Mouse (Mus musculus) liver, embryonic 13.5 days (tissue): ENCODE measurements around the gene Ddn. TPM values are rescaled to one million over a fixed set of nuclear protein-coding genes. Genes with fewer than 3 reads are reported as not detected.
A peak's percentile ranks its signal among the peaks of the same experiment; 100 is the strongest.
"Not testable (repeated sequence)": the region's sequence is repeated elsewhere in the genome, so short reads cannot be mapped to it uniquely, and the experiment has no call there.

Experiments used
- ATAC-seq: fragments of 200-750 bp; cut with Nextera tagmentation; 2 replicates; pipeline ENCODE4 v1.8.0; 2017; ENCODE audit warnings: low read depth, mild to moderate bottlenecking, moderate number of reproducible peaks, moderate library complexity
- DNase-seq: peaks from one replicate; pipeline ENCODE4 v3.0.0; 2022
- H3K27ac ChIP-seq: fragments of 300-500 bp; sonication (generic); 2 replicates; pipeline ENCODE4 v1.5.1; 2015; ENCODE audit warnings: moderate library complexity, mild to moderate bottlenecking, inconsistent platforms
- H3K27me3 ChIP-seq: fragments of 300-500 bp; sonication (generic); 2 replicates; pipeline ENCODE4 v1.6.1; 2015; ENCODE audit warnings: mild to moderate bottlenecking, inconsistent platforms
- H3K36me3 ChIP-seq: fragments of 300-500 bp; sonication (generic); 2 replicates; pipeline ENCODE4 v1.6.1; 2015; ENCODE audit warnings: mild to moderate bottlenecking, inconsistent platforms
- H3K4me1 ChIP-seq: fragments of 300-500 bp; sonication (generic); replicated peaks from 2 replicates; pipeline ENCODE4 v1.6.1; 2015; ENCODE audit warnings: inconsistent platforms
- H3K4me2 ChIP-seq: fragments of 300-500 bp; sonication (generic); 2 replicates; pipeline ENCODE4 v1.6.1; 2015; ENCODE audit warnings: inconsistent platforms, mild to moderate bottlenecking, moderate library complexity
- H3K4me3 ChIP-seq: fragments of 300-500 bp; sonication (generic); replicated peaks from 2 replicates; pipeline ENCODE4 v1.5.1; 2015; ENCODE audit warnings: mild to moderate bottlenecking, inconsistent platforms
- H3K9ac ChIP-seq: fragments of 300-500 bp; sonication (generic); 2 replicates; pipeline ENCODE4 v1.6.1; 2015; ENCODE audit warnings: mild to moderate bottlenecking, inconsistent platforms
- H3K9me3 ChIP-seq: fragments of 300-500 bp; sonication (generic); replicated peaks from 2 replicates; pipeline ENCODE4 v1.6.1; 2016; ENCODE audit warnings: inconsistent platforms
- WGBS: fragments of 180-500 bp; shearing (Covaris S2); methylation state at CpG from one replicate; pipeline ENCODE4 v1.1.7; 2015; ENCODE audit not compliant: insufficient replicate concordance; 5-methylcytosine and 5-hydroxymethylcytosine counted together
- polyA plus RNA-seq: library from polyadenylated mRNA; unstranded; fragments of >200 nt; fragmentation: Nextera tagmentation; extraction: Ambion mirVana; gene quantifications from 2 replicates; pipeline ENCODE4 v1.2.1, GENCODE M21; 2015

The Ddn gene
- polyA plus RNA-seq, 1 experiment from 2014 or later, result not detected

GRCm38 (mm10) chr15:98830736-98831683 is 21.7 kb upstream of the Ddn start, which contains the start of gene Prkag1:
Gene Prkag1, minus strand, starts transcription at chr15:98831521.
- peaks cover 74% of the 10 kb centered on the region for H3K4me1 ChIP-seq
- under 1% methylated on average over 65 of the region's 66 CpGs for WGBS

GRCm38 (mm10) chr15:98827611-98828011 is 18.3 kb upstream of the Ddn start:
- Histone ChIP-seq H3K4me3 (peak overlapping the region; percentile 35), H3K4me2 (peak overlapping the region; percentile 62), H3K27ac (peak overlapping the region; percentile 93), H3K36me3 (peaks cover 46% of the 10 kb centered on the region), H3K9ac (peak overlapping the region; percentile 55), H3K9me3 (no peaks in the 10 kb centered on the region), H3K27me3 (no peaks in the 10 kb centered on the region), H3K4me1 (peaks cover 72% of the 10 kb centered on the region)
- 13% methylated on average over 7 of the region's 7 CpGs for WGBS
- peak; percentile 67 for DNase-seq
- peak; percentile 76 for ATAC-seq

More at GRCm38 (mm10) chr15:98830736-98831683, 21.7 kb upstream of the Ddn start, which contains the start of gene Prkag1:
- H3K9ac ChIP-seq, result peak within 1 kb of the TSS; percentile 95
- peak within 1 kb of the TSS; percentile 80 for H3K4me3 ChIP-seq
- H3K4me2 ChIP-seq, result peak within 1 kb of the TSS; percentile 84
- no peaks in the 10 kb centered on the region for H3K27me3 ChIP-seq
- ATAC-seq, result peak; percentile 81
- peak within 1 kb of the TSS; percentile 99 for H3K27ac ChIP-seq
- H3K36me3 ChIP-seq, result peaks cover 47% of the 10 kb centered on the region
- DNase-seq, result peak; percentile 94
- no peaks in the 10 kb centered on the region for H3K9me3 ChIP-seq

GRCm38 (mm10) chr15:98823434-98823833 is 14.1 kb upstream of the Ddn start:
- Histone ChIP-seq H3K27me3 (no peaks in the 10 kb centered on the region), H3K36me3 (peaks cover 75% of the 10 kb centered on the region), H3K9me3 (no peaks in the 10 kb centered on the region), H3K4me3 (no peak overlapping the region), H3K4me1 (peaks cover 46% of the 10 kb centered on the region), H3K4me2 (no peak overlapping the region), H3K27ac (no peak overlapping the region), H3K9ac (no peak overlapping the region)
- ATAC-seq, result no peak
- no peak for DNase-seq
- 63% methylated on average over 3 of the region's 3 CpGs for WGBS

GRCm38 (mm10) chr15:98822147-98822546 is 12.9 kb upstream of the Ddn start:
- Histone ChIP-seq H3K9ac (no peak overlapping the region), H3K9me3 (no peaks in the 10 kb centered on the region), H3K4me3 (no peak overlapping the region), H3K27me3 (no peaks in the 10 kb centered on the region), H3K4me1 (peaks cover 33% of the 10 kb centered on the region), H3K36me3 (peaks cover 83% of the 10 kb centered on the region), H3K4me2 (no peak overlapping the region), H3K27ac (no peak overlapping the region)
- ATAC-seq (no peak), DNase-seq (no peak)
- 81% methylated on average over 5 of the region's 5 CpGs for WGBS

GRCm38 (mm10) chr15:98821403-98821802 is 12.1 kb upstream of the Ddn start:
- H3K9me3 ChIP-seq, result no peaks in the 10 kb centered on the region
- H3K9ac ChIP-seq, result no peak overlapping the region
- DNase-seq (no peak), ATAC-seq (0 out of 2 replicates have a peak, but pooled peaks have one; percentile 21)
- no peak overlapping the region for H3K27ac ChIP-seq
- WGBS, result 65% methylated on average over 10 of the region's 10 CpGs
- H3K4me3 ChIP-seq, result no peak overlapping the region
- H3K4me1 ChIP-seq, result peaks cover 26% of the 10 kb centered on the region
- H3K36me3 ChIP-seq, result peaks cover 90% of the 10 kb centered on the region
- H3K27me3 ChIP-seq, result no peaks in the 10 kb centered on the region
- H3K4me2 ChIP-seq, result no peak overlapping the region

- ATAC-seq (no peak), DNase-seq (no peak)
- H3K27ac ChIP-seq, result no peak overlapping the region
- no peaks in the 10 kb centered on the region for H3K27me3 ChIP-seq
- no peak overlapping the region for H3K4me2 ChIP-seq
- no peak overlapping the region for H3K9ac ChIP-seq
- H3K4me3 ChIP-seq, result no peak overlapping the region
- 91% methylated on average over 4 of the region's 4 CpGs for WGBS
- H3K36me3 ChIP-seq, result peaks cover 94% of the 10 kb centered on the region
- H3K4me1 ChIP-seq, result peaks cover 21% of the 10 kb centered on the region
- H3K9me3 ChIP-seq, result no peaks in the 10 kb centered on the region
These were observed 11.6 kb upstream of the Ddn start for GRCm38 (mm10) chr15:98820937-98821336.

GRCm38 (mm10) chr15:98818171-98818570 is 8.9 kb upstream of the Ddn start:
- 88% methylated on average over 7 of the region's 7 CpGs for WGBS
- H3K4me2 ChIP-seq, result no peak overlapping the region
- H3K4me3 ChIP-seq, result no peak overlapping the region
- H3K9ac ChIP-seq, result no peak overlapping the region
- H3K36me3 ChIP-seq, result peaks cover 93% of the 10 kb centered on the region
- no peak for DNase-seq
- no peak for ATAC-seq
- no peaks in the 10 kb centered on the region for H3K9me3 ChIP-seq
- peaks cover 6% of the 10 kb centered on the region; the same call in 1 of the 2 replicates for H3K4me1 ChIP-seq
- H3K27ac ChIP-seq, result no peak overlapping the region
- no peaks in the 10 kb centered on the region for H3K27me3 ChIP-seq

GRCm38 (mm10) chr15:98812741-98813424 is 3.6 kb upstream of the Ddn start:
- WGBS, result 72% methylated on average over 20 of the region's 20 CpGs
- Histone ChIP-seq H3K4me1 (peaks cover 12% of the 10 kb centered on the region), H3K27ac (no peak overlapping the region), H3K36me3 (peaks cover 72% of the 10 kb centered on the region), H3K4me2 (no peak overlapping the region), H3K4me3 (no peak overlapping the region), H3K9me3 (no peaks in the 10 kb centered on the region), H3K27me3 (peaks cover 27% of the 10 kb centered on the region), H3K9ac (no peak overlapping the region)
- no peak for DNase-seq
- no peak for ATAC-seq

- not testable (repeated sequence) for DNase-seq, H3K9me3 ChIP-seq, H3K9ac ChIP-seq, ATAC-seq, H3K4me3 ChIP-seq, H3K27ac ChIP-seq, H3K4me2 ChIP-seq
- WGBS, result 68% methylated on average over 6 of the region's 6 CpGs
- H3K27me3 ChIP-seq, result peaks cover 54% of the 10 kb centered on the region
- peaks cover 39% of the 10 kb centered on the region for H3K4me1 ChIP-seq
- H3K36me3 ChIP-seq, result peaks cover 46% of the 10 kb centered on the region
These were observed 922 bp upstream of the Ddn start for GRCm38 (mm10) chr15:98810212-98810611.

- no peak overlapping the region for H3K27ac ChIP-seq
- H3K9ac ChIP-seq, result no peak overlapping the region
- WGBS, result 18% methylated on average over 6 of the region's 6 CpGs
- H3K4me1 ChIP-seq, result peaks cover 45% of the 10 kb centered on the region
- ATAC-seq (no peak), DNase-seq (no peak)
- H3K9me3 ChIP-seq, result no peaks in the 10 kb centered on the region
- peaks cover 69% of the 10 kb centered on the region for H3K27me3 ChIP-seq
- H3K4me2 ChIP-seq, result no peak overlapping the region
- H3K36me3 ChIP-seq, result peaks cover 31% of the 10 kb centered on the region
- no peak overlapping the region for H3K4me3 ChIP-seq
These were observed 597 bp downstream of the Ddn start for GRCm38 (mm10) chr15:98808651-98809134.
